Mouse (Mus musculus): ENCODE data around the gene Max.

GRCm38 (mm10) chr12:76992891-76993529 is 31.0 kb upstream of the Max start:
- no peak for TF ChIP-seq POLR2A (IDR thresholded peaks at IDR 0.05; ENCODE audit: insufficient read depth, low read length)
- no peak for TF ChIP-seq CTCF (IDR thresholded peaks at IDR 0.05; ENCODE audit: low read depth, low read length)

Measured in ES-Bruce4 (cell line).